Mouse (Mus musculus) forelimb bud, embryonic 11.5 days (tissue): ENCODE results near the gene Mup8.
"Not testable (repeated sequence)": the region's sequence is repeated elsewhere in the genome, so short reads cannot be mapped to it uniquely, and the experiment has no call there.

ENCODE experiments used
- DNase-seq: peaks from one replicate; pipeline ENCODE4 v3.0.0-alpha.2; 2012; ENCODE audit warnings: low read depth, low spot score

Gene Mup8

GRCm38 (mm10) chr4:60222499-60222898 lies at the start of gene Mup8:
Gene Mup8, minus strand, starts transcription at chr4:60222599.
- not testable (repeated sequence) for DNase-seq

- not testable (repeated sequence) for DNase-seq
Observed at GRCm38 (mm10) chr4:60265977-60266770, 43.8 kb upstream of the Mup8 start.

- DNase-seq: not testable (repeated sequence)
Observed at GRCm38 (mm10) chr4:60262706-60263105, 40.3 kb upstream of the Mup8 start.
